Mouse (Mus musculus): ENCODE data around the gene Tm4sf5. TPM values are rescaled to one million over a fixed set of nuclear protein-coding genes. Genes with fewer than 3 reads are reported as not detected.

Tm4sf5 gene
- total RNA-seq, 2 experiments from 2014 or later = 0.78 to 1.7 TPM

DNA sequence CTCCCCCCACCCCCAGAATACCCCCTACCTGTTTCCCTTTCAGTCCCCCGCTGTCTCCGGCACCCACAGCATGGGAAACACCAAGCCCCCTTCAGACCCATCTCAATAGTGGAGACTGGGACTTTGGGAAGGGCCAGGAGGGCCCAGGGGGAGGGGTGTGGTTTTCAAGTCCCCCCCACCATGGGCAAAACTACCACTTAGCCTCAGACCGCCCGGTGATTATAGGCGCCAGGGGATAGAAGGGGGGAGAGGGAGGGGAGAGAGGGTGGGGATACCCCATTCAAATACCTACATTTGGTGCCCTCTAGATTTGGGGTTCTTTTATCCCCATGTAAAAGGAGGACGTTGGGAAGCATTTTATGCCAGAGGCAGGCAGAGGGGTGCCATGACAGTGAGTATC lies 27.8 kb downstream of the Tm4sf5 start, which contains the start of gene Gm40193:
Gene Gm40193, minus strand, starts transcription at position 101 of the 400 bp plus-strand sequence.
- no peak for DNase-seq (ENCODE audit: low spot score)
- intact Hi-C loops (cut with DNase I) = no loop called here

DNA sequence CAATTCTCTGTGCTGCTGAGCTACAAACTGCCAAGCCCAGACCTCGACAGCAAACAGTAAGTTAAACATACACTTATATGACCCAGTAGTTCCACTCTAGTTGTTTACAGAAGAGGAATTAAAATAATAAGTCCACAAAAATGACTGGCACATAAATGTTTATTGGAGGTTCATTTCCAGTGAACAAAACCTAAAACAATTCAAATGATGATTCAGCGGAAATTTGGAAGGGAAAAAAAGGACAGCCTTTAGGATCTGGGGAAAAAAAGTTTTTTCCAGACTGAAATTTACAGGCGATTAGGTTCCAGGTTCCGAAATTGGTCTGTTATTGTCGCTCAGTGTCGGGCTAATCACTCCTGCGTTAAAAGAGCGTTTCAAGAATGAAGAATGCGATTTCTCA lies 34.4 kb downstream of the Tm4sf5 start:
- intact Hi-C loops (cut with DNase I) = no loop called here
- DNase-seq (ENCODE audit: low spot score) = no peak

DNA sequence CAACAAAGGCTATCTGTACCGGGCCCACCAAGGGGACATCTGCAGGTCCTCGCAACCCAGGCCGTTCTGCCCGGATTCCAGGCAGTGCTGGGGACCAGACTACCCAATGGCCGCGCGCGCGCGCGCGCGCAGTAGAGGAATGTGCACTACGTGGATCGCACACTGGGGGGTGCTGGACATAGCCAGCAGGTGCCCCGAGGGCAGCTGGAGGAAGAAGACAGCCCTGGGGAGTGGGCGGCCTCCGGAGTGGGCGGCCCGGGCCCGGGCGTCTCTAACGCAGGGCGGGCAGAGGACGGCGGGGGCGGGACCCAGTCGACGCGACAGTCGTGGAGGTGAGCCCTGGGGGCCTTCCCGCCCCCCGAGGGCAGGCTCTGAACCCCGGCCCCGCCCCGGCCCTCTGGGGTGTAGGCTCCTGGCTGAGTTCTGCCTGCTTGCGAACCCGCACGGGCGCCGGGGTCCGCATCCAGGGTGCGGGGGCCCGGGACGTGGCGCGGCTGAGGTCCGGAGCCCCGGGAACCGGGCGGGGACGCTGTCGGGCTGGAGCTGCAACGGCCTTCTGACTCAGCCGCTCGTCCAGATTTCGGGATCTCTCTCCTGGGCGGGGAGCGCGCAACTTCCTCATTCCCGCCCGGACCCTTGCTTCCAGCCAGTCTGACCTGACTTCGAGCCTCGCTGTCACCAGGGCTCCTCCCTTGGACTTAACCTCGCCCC lies 35.0 kb downstream of the Tm4sf5 start, which contains the start of gene Pld2:
Gene Pld2, plus strand, starts transcription at position 188 of the 711 bp plus-strand sequence.
- intact Hi-C loops (cut with DNase I) = loop anchor here (1.0 to 2.0 kb wide), 2 partner anchors 23 to 65 kb away; partner anchors contain the start of gene Mink1

DNA sequence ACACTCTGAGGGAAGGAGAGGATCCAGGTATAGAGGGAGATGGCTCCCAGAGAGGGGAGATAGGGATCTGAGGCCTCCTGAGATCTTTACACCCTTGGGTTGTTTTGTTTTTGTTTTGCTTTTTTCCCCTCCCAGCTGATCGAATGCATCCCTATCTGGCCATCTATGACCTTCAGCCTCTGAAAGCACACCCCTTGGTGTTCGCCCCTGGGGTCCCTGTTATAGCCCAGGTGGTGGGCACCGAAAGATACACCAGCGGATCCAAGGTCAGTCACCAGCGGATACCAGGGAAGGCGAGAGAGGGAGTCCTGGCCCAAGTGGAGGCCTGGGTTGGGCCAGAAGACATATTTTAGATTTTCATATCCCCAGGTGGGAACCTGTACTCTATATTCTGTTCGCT lies 35.9 kb downstream of the Tm4sf5 start:
- intact Hi-C loops (cut with DNase I) = loop anchor here (1.0 to 2.0 kb wide), 2 partner anchors 22 to 64 kb away; partner anchors contain the start of gene Mink1
- no peak for DNase-seq (ENCODE audit: low spot score)

More for the DNA sequence above, 35.0 kb downstream of the Tm4sf5 start, which contains the start of gene Pld2:
- DNase-seq (ENCODE audit: low spot score) = peak; percentile 84

DNA sequence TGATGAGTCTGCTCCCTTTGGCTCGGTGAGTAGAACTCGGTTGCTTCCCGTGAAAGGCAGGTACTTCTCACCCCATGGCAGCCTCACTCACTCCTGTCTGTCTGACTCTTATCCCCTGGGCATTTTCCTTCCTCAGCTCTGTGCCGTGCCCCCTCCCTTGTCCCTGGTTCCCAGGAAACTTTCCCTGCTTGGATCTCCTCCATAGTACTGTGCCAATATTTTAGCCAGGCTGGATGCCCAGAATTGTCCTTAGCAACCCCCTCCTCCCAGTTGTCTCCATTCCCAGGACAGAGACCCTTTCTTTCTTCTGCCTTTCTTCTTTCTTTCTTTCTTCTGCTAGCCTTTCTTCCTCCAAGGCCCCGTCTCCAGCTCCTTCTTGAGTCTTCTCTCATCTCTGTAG lies 36.4 kb downstream of the Tm4sf5 start:
- DNase-seq (ENCODE audit: low spot score) = no peak
- intact Hi-C loops (cut with DNase I) = loop anchor here (2.0 kb wide), 1 partner anchor 21 kb away; the partner anchor contains the start of gene Mink1

DNA sequence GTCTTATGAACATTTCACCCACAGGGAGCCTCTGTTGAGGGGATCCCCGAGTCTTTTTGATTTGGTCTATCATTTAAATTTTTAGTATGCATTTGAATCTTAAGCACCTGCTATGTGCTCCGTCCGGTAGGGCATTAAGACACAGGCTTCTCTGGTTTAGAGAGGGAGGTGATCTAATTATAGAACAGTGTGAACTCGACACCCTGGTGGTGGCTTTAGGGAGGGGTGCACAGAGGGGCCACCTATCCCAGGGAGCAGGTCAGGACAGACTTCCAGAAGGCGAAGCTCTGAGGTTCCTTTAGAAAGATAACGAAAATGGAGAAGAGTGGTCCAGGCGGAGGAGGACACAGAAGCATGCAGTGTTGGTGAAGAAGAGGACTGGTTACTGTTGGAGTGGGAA lies 39.5 kb downstream of the Tm4sf5 start:
- no peak for DNase-seq (ENCODE audit: low spot score)
- intact Hi-C loops (cut with DNase I) = no loop called here

DNA sequence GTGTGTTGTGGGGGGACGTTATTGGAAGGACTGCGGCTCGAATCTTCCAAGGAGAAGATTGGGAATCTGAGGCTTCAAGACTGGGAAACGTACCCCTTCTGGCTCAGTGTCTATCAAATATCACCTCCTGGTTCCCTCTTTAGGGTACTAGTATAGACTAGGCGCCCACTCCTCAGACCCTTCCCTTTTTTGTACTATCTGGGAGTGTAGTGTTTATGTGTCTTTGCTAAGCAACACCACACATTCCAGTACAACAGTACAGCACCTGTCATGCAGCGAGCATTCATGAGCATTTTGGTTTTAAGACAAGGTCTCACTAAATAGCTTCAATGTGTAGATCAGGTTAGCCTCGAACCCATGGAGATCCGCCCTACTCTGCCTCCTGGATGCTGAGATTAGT lies 46.5 kb downstream of the Tm4sf5 start:
- no peak for DNase-seq (ENCODE audit: low spot score)
- intact Hi-C loops (cut with DNase I) = no loop called here

DNA sequence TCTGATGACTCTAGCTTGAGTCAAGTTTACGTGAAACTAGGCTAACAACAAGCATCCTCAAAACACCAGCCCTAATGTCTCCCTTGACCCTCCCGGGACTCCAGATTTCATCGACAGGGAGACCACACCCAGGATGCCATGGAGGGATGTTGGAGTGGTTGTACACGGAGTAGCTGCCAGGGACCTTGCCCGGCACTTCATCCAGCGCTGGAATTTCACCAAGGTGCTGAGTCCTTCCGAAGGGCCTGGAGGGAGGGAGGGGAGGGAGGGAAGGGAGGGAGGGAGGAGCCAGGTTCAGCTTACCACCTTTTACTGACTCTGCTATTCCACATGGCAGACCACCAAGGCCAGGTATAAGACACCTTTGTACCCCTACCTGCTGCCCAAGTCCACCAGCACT lies 48.9 kb downstream of the Tm4sf5 start:
- DNase-seq (ENCODE audit: low spot score) = no peak
- intact Hi-C loops (cut with DNase I) = no loop called here

DNA sequence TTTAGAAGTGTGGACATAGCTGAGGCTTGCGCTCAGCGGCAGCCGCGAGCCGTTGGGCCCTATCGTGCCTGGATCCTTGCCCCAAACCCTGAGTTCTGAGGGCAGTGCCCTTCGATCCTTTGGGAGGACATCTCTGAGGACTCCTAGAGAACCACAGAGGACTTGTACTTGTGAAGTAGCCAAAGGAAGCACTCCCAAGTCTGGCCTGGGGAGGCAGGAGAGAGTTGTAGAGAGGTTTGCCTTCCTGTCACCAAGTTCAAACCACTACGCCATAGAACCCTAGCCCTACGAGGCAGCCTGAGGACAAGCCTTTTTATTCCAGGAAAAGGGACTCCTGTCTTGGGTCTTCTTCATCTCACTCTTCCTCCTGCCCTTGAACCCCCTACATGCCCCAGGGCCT lies 52.5 kb downstream of the Tm4sf5 start:
- intact Hi-C loops (cut with DNase I) = no loop called here
- no peak for DNase-seq (ENCODE audit: low spot score)

Other genes with a start within 250 kb of the Tm4sf5 start
- 1 to 10 TPM; 3.1 to 3.7 TPM for gene Alox12, start 249.9 kb upstream of the Tm4sf5 start, total RNA-seq (2021)
- under 1 TPM in 1 of 2 experiments, not detected in 1; 0.14 TPM for gene Alox12e, start 182.6 kb upstream of the Tm4sf5 start, total RNA-seq (2021)
- gene Alox15, start 153.2 kb upstream of the Tm4sf5 start, total RNA-seq (2021) = 1 to 10 TPM; 4.8 to 5.4 TPM
- 10 to 100 TPM; 17.9 to 21.1 TPM for gene Pelp1, start 95.2 kb upstream of the Tm4sf5 start, total RNA-seq (2021)
- 10 to 100 TPM in 1 of 2 experiments, 1 to 10 TPM in 1; 9.0 to 11.6 TPM for gene Arrb2, start 72.6 kb upstream of the Tm4sf5 start, total RNA-seq (2021)
- 1 to 10 TPM; 7.5 to 8.2 TPM for gene Med11, start 53.3 kb upstream of the Tm4sf5 start, total RNA-seq (2021)
- 1 to 10 TPM; 2.3 to 2.7 TPM for gene Zmynd15, start 45.8 kb upstream of the Tm4sf5 start, total RNA-seq (2021)
- 1 to 10 TPM; 8.4 to 9.4 TPM for gene Cxcl16, start 45.3 kb upstream of the Tm4sf5 start, total RNA-seq (2021)
- gene Vmo1, start 9.4 kb downstream of the Tm4sf5 start, total RNA-seq (2021) = not detected
- not detected for gene Gltpd2, start 14.0 kb downstream of the Tm4sf5 start, total RNA-seq (2021)
- gene Psmb6, start 20.1 kb downstream of the Tm4sf5 start, total RNA-seq (2021) = 100 to 1,000 TPM; 227 to 230 TPM
- not detected for gene Gm40193, start 27.7 kb downstream of the Tm4sf5 start, total RNA-seq (2021)
- 1 to 10 TPM; 6.5 to 7.4 TPM for gene Pld2, start 34.8 kb downstream of the Tm4sf5 start, total RNA-seq (2021)
- gene Mink1, start 57.6 kb downstream of the Tm4sf5 start, total RNA-seq (2021) = 10 to 100 TPM; 43.6 to 46.3 TPM
- not detected for gene 4930544D05Rik, start 110.6 kb downstream of the Tm4sf5 start, total RNA-seq (2021)
- not detected for gene Chrne, start 114.0 kb downstream of the Tm4sf5 start, total RNA-seq (2021)
- under 1 TPM; 0.36 to 0.42 TPM for gene Gp1ba, start 133.9 kb downstream of the Tm4sf5 start, total RNA-seq (2021)
- 10 to 100 TPM; 48.0 to 54.0 TPM for gene Rnf167, start 142.0 kb downstream of the Tm4sf5 start, total RNA-seq (2021)
- gene Slc25a11, start 142.2 kb downstream of the Tm4sf5 start, total RNA-seq (2021) = 100 to 1,000 TPM; 550 to 562 TPM
- gene Pfn1, start 149.4 kb downstream of the Tm4sf5 start, total RNA-seq (2021) = 100 to 1,000 TPM; 290 to 310 TPM
- 1,000 to 10,000 TPM; 2,028 to 2,111 TPM for gene Eno3, start 152.0 kb downstream of the Tm4sf5 start, total RNA-seq (2021)
- gene Spag7, start 164.2 kb downstream of the Tm4sf5 start, total RNA-seq (2021) = 10 to 100 TPM; 89.8 to 99.5 TPM
- gene Camta2, start 182.9 kb downstream of the Tm4sf5 start, total RNA-seq (2021) = 10 to 100 TPM; 36.3 to 42.1 TPM
- gene Inca1, start 194.9 kb downstream of the Tm4sf5 start, total RNA-seq (2021) = 1 to 10 TPM; 6.4 to 8.1 TPM
- 100 to 1,000 TPM; 451 to 452 TPM for gene Kif1c, start 195.3 kb downstream of the Tm4sf5 start, total RNA-seq (2021)